Mouse (Mus musculus): Measurements from ENCODE around the gene Gm525.
A peak's percentile ranks its signal among the peaks of the same experiment; 100 is the strongest.

- TF ChIP-seq CTCF (IDR thresholded peaks at IDR 0.05; ENCODE audit: extremely low read depth, insufficient read length, insufficient replicate concordance, low read depth, low read length) (no peak), POLR2A (IDR thresholded peaks at IDR 0.05; ENCODE audit: low read depth, low read length) (0 out of 2 replicates have a peak, but pooled peaks have one; percentile 1)
Measured at GRCm38 (mm10) chr11:89060423-89061089, 13.1 kb upstream of the Gm525 start.
